Mouse (Mus musculus): ENCODE results near the gene Kif17. TPM values are rescaled to one million over a fixed set of nuclear protein-coding genes. Genes with fewer than 3 reads are reported as not detected.

Kif17 gene
- polyA plus RNA-seq, 1 experiment from 2014 or later: 2.2 TPM

DNA sequence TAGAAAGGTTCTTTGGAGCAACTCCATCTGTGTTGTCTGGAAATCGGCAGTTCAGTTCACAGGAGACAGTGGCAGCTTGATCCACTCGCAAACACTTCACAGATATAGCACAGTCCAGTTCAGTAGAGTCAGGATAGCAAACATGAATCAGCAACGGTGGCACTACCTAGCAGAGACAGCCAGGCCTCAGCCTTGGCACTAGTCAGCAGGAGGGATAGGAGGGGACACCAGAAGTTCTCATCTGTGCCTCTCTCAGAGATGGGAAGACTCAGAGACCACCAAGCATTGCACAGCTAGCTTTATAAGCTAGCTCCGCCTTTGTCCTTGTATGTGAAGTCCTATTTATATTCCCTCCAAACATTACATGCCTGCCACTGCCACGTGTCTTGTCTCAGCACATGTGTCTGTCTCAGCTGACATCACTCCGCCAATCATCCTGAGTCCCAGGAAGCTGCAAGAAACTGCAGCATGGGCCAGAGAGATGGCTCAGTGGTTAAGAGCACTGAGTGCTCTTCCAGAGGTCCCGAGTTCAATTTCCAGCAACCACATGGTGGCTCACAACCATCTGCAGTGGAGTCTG, 77.7 kb downstream of the Kif17 start:
- no peak for ATAC-seq
- Histone ChIP-seq H3K27me3 (replicated peaks; ENCODE audit: control insufficient read depth, insufficient read depth, low read length) (no peaks in the 10 kb centered on the region), H3K36me3 (ENCODE audit: control insufficient read depth, insufficient read depth) (no peaks in the 10 kb centered on the region), H3K9me3 (ENCODE audit: control insufficient read depth, low read length) (no peaks in the 10 kb centered on the region), H3K9ac (replicated peaks; ENCODE audit: low read depth, low read length) (no peak overlapping the region), H3K4me3 (replicated peaks; ENCODE audit: low read length) (peak overlapping the region; percentile 14; the same call in 1 of the 2 replicates), H3K4me1 (replicated peaks; ENCODE audit: control insufficient read depth, insufficient read depth, low read length) (peaks cover 12% of the 10 kb centered on the region; the same call in 1 of the 2 replicates), H3K4me2 (ENCODE audit: low read length) (peak overlapping the region; percentile 34), H3K27ac (ENCODE audit: low read length) (no peak overlapping the region)
- WGBS: 71% methylated on average over 7 of the region's 7 CpGs

GRCm38 (mm10) chr4:138330264-138330671, 80.0 kb downstream of the Kif17 start:
- no peak overlapping the region for H3K27ac ChIP-seq (ENCODE audit: low read length)
- no peak overlapping the region for H3K4me2 ChIP-seq (ENCODE audit: low read length)
- H3K36me3 ChIP-seq (ENCODE audit: control insufficient read depth, insufficient read depth): no peaks in the 10 kb centered on the region
- no peak overlapping the region for H3K4me3 ChIP-seq (replicated peaks; ENCODE audit: low read length)
- H3K4me1 ChIP-seq (replicated peaks; ENCODE audit: control insufficient read depth, insufficient read depth, low read length): 0 out of 2 replicates have a peak, but pooled peaks cover 6% of the 10 kb centered on the region
- ATAC-seq: no peak
- H3K9ac ChIP-seq (replicated peaks; ENCODE audit: low read depth, low read length): no peak overlapping the region
- H3K27me3 ChIP-seq (replicated peaks; ENCODE audit: control insufficient read depth, insufficient read depth, low read length): no peaks in the 10 kb centered on the region
- no peaks in the 10 kb centered on the region for H3K9me3 ChIP-seq (ENCODE audit: control insufficient read depth, low read length)
- 10% methylated on average over 15 of the region's 15 CpGs for WGBS

DNA sequence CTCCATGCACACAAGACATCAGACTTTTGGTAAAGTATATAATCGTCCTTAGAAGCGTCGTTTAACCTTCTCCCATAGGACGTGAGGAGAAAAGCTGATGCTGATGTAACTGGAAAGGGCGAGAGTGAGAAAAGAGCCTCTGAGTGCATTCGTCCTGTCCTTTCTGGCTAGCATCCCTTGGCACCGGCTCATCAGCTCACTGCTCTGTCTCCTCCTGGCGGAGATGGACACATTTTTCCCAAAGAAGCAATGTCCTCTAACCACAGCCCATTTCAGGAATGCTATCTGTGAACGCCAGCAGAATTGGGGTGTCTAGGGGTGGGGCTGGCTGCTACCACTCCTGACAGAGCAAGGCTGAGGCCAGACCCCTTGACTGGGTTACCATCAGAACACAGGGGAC, 81.4 kb downstream of the Kif17 start:
- H3K9ac ChIP-seq (replicated peaks; ENCODE audit: low read depth, low read length): no peak overlapping the region
- 80% methylated on average over 9 of the region's 9 CpGs for WGBS
- H3K27me3 ChIP-seq (replicated peaks; ENCODE audit: control insufficient read depth, insufficient read depth, low read length): no peaks in the 10 kb centered on the region
- H3K9me3 ChIP-seq (ENCODE audit: control insufficient read depth, low read length): no peaks in the 10 kb centered on the region
- no peaks in the 10 kb centered on the region for H3K4me1 ChIP-seq (replicated peaks; ENCODE audit: control insufficient read depth, insufficient read depth, low read length)
- H3K4me2 ChIP-seq (ENCODE audit: low read length): no peak overlapping the region
- no peak overlapping the region for H3K27ac ChIP-seq (ENCODE audit: low read length)
- no peak overlapping the region for H3K4me3 ChIP-seq (replicated peaks; ENCODE audit: low read length)
- no peaks in the 10 kb centered on the region for H3K36me3 ChIP-seq (ENCODE audit: control insufficient read depth, insufficient read depth)
- no peak for ATAC-seq

GRCm38 (mm10) chr4:138333135-138333534, 82.9 kb downstream of the Kif17 start:
- WGBS: 87% methylated on average over 4 of the region's 4 CpGs
- no peak overlapping the region for H3K4me2 ChIP-seq (ENCODE audit: low read length)
- ATAC-seq: no peak

DNA sequence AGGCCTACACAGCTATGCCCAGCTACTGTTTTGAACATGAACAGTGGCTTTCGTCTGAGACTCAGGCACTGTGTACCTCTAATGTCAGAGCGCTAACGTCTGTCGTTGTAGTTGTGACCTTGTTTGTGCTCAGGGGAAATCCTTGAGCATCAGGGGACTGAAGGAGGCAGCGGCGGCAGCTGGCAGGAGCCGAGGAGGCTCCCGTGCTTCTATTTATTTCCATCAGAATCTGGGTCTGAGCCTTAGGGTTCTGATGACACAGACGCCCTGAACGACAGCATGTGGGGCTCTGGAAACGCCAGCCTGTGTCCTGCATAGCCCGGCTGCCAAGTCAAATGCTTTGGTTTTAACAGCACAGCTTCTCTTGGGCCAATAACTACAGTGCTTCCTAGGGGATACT, 84.8 kb downstream of the Kif17 start:
- Histone ChIP-seq H3K9ac (replicated peaks; ENCODE audit: low read depth, low read length) (no peak overlapping the region), H3K36me3 (ENCODE audit: control insufficient read depth, insufficient read depth) (no peaks in the 10 kb centered on the region), H3K4me3 (replicated peaks; ENCODE audit: low read length) (no peak overlapping the region), H3K9me3 (ENCODE audit: control insufficient read depth, low read length) (no peaks in the 10 kb centered on the region), H3K4me1 (replicated peaks; ENCODE audit: control insufficient read depth, insufficient read depth, low read length) (no peaks in the 10 kb centered on the region), H3K27ac (ENCODE audit: low read length) (no peak overlapping the region), H3K4me2 (ENCODE audit: low read length) (no peak overlapping the region), H3K27me3 (replicated peaks; ENCODE audit: control insufficient read depth, insufficient read depth, low read length) (no peaks in the 10 kb centered on the region)
- WGBS: 88% methylated on average over 12 of the region's 12 CpGs
- ATAC-seq: no peak

More at GRCm38 (mm10) chr4:138333135-138333534, 82.9 kb downstream of the Kif17 start:
- Histone ChIP-seq H3K9ac (replicated peaks; ENCODE audit: low read depth, low read length) (no peak overlapping the region), H3K9me3 (ENCODE audit: control insufficient read depth, low read length) (no peaks in the 10 kb centered on the region), H3K4me1 (replicated peaks; ENCODE audit: control insufficient read depth, insufficient read depth, low read length) (no peaks in the 10 kb centered on the region), H3K36me3 (ENCODE audit: control insufficient read depth, insufficient read depth) (no peaks in the 10 kb centered on the region), H3K4me3 (replicated peaks; ENCODE audit: low read length) (no peak overlapping the region), H3K27me3 (replicated peaks; ENCODE audit: control insufficient read depth, insufficient read depth, low read length) (no peaks in the 10 kb centered on the region), H3K27ac (ENCODE audit: low read length) (no peak overlapping the region)

DNA sequence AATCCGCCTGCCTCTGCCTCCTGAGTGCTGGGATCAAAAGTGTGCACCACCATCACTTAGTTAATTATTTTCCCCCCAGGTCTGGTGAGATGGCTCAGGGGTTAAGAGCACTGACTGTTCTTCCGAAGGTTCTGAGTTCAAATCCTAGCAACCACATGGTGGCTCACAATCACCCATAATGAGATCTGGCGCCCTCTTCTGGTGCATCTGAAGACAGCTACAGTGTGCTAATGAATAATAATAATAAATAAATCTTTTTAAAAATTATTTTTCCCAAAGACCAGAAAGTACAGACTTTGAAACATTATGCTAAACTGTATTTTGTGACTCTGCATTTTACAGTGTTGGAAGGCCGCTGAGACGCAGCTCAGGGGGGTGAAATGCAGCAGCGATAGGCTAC, 85.4 kb downstream of the Kif17 start:
- no peak overlapping the region for H3K4me3 ChIP-seq (replicated peaks; ENCODE audit: low read length)
- WGBS: 85% methylated on average over 6 of the region's 6 CpGs
- ATAC-seq: no peak

GRCm38 (mm10) chr4:138336876-138337275, 86.6 kb downstream of the Kif17 start:
- no peaks in the 10 kb centered on the region for H3K36me3 ChIP-seq (ENCODE audit: control insufficient read depth, insufficient read depth)
- no peak overlapping the region for H3K4me3 ChIP-seq (replicated peaks; ENCODE audit: low read length)
- no peaks in the 10 kb centered on the region for H3K4me1 ChIP-seq (replicated peaks; ENCODE audit: control insufficient read depth, insufficient read depth, low read length)
- 78% methylated on average over 5 of the region's 5 CpGs for WGBS
- no peaks in the 10 kb centered on the region for H3K27me3 ChIP-seq (replicated peaks; ENCODE audit: control insufficient read depth, insufficient read depth, low read length)
- ATAC-seq: no peak
- H3K9ac ChIP-seq (replicated peaks; ENCODE audit: low read depth, low read length): no peak overlapping the region
- no peak overlapping the region for H3K27ac ChIP-seq (ENCODE audit: low read length)
- H3K4me2 ChIP-seq (ENCODE audit: low read length): no peak overlapping the region
- no peaks in the 10 kb centered on the region for H3K9me3 ChIP-seq (ENCODE audit: control insufficient read depth, low read length)

More for the DNA sequence above, 85.4 kb downstream of the Kif17 start:
- H3K9me3 ChIP-seq (ENCODE audit: control insufficient read depth, low read length): no peaks in the 10 kb centered on the region
- no peaks in the 10 kb centered on the region for H3K36me3 ChIP-seq (ENCODE audit: control insufficient read depth, insufficient read depth)
- H3K4me1 ChIP-seq (replicated peaks; ENCODE audit: control insufficient read depth, insufficient read depth, low read length): no peaks in the 10 kb centered on the region
- H3K4me2 ChIP-seq (ENCODE audit: low read length): no peak overlapping the region
- H3K27ac ChIP-seq (ENCODE audit: low read length): no peak overlapping the region
- H3K9ac ChIP-seq (replicated peaks; ENCODE audit: low read depth, low read length): no peak overlapping the region
- no peaks in the 10 kb centered on the region for H3K27me3 ChIP-seq (replicated peaks; ENCODE audit: control insufficient read depth, insufficient read depth, low read length)

DNA sequence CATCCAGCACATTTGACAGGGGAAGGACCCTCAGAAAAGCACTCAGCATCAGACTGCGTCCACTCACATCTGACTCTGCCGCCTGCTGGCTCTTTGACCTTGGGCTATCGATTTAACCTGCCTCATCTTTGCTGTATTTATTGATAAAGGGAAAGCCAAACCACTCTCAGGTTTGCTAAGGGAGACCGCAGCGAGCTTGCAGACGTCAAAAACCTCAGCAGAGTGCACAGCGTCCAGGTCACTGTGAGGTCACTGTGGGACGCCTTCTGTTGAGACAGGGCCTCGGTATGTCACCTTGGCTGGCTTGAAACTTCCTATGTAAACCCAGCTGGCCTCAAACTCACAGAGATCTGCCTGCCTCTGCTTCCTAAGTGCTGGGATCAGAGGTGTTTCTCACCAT, 87.1 kb downstream of the Kif17 start:
- no peak overlapping the region for H3K4me3 ChIP-seq (replicated peaks; ENCODE audit: low read length)
- H3K9me3 ChIP-seq (ENCODE audit: control insufficient read depth, low read length): no peaks in the 10 kb centered on the region
- no peaks in the 10 kb centered on the region for H3K36me3 ChIP-seq (ENCODE audit: control insufficient read depth, insufficient read depth)
- no peak overlapping the region for H3K27ac ChIP-seq (ENCODE audit: low read length)
- 87% methylated on average over 9 of the region's 9 CpGs for WGBS
- no peak overlapping the region for H3K4me2 ChIP-seq (ENCODE audit: low read length)
- H3K4me1 ChIP-seq (replicated peaks; ENCODE audit: control insufficient read depth, insufficient read depth, low read length): no peaks in the 10 kb centered on the region
- H3K27me3 ChIP-seq (replicated peaks; ENCODE audit: control insufficient read depth, insufficient read depth, low read length): no peaks in the 10 kb centered on the region
- ATAC-seq: no peak
- no peak overlapping the region for H3K9ac ChIP-seq (replicated peaks; ENCODE audit: low read depth, low read length)

DNA sequence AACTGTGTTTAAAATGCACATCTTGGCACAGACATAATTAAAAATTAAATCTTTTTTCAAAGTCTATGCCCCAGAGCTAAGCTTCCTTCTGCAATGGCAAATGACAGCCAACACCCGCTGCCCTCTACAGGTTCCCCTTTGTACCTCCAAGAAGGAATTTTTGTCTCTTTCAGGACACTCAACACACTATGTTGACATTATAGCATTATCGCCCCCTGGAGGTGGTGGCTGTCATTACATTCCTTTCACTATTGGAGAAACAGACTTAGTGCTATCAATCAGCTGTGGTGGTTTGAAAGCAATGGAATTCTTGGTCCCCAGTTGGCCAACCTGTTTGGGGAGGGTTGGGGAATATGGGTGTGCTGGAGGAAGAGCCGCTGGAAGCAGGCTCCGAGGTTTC, 89.7 kb downstream of the Kif17 start:
- WGBS: 30% methylated on average over 4 of the region's 4 CpGs

GRCm38 (mm10) chr4:138341393-138341792, 91.2 kb downstream of the Kif17 start:
- 69% methylated on average over 8 of the region's 8 CpGs for WGBS
- no peak overlapping the region for H3K4me3 ChIP-seq (replicated peaks; ENCODE audit: low read length)
- H3K4me2 ChIP-seq (ENCODE audit: low read length): no peak overlapping the region
- no peaks in the 10 kb centered on the region for H3K27me3 ChIP-seq (replicated peaks; ENCODE audit: control insufficient read depth, insufficient read depth, low read length)
- no peaks in the 10 kb centered on the region for H3K9me3 ChIP-seq (ENCODE audit: control insufficient read depth, low read length)
- no peaks in the 10 kb centered on the region for H3K36me3 ChIP-seq (ENCODE audit: control insufficient read depth, insufficient read depth)
- H3K9ac ChIP-seq (replicated peaks; ENCODE audit: low read depth, low read length): no peak overlapping the region
- H3K4me1 ChIP-seq (replicated peaks; ENCODE audit: control insufficient read depth, insufficient read depth, low read length): no peaks in the 10 kb centered on the region
- no peak overlapping the region for H3K27ac ChIP-seq (ENCODE audit: low read length)
- no peak for ATAC-seq

More for the DNA sequence above, 89.7 kb downstream of the Kif17 start:
- H3K27ac ChIP-seq (ENCODE audit: low read length): no peak overlapping the region
- no peak overlapping the region for H3K4me2 ChIP-seq (ENCODE audit: low read length)
- no peaks in the 10 kb centered on the region for H3K27me3 ChIP-seq (replicated peaks; ENCODE audit: control insufficient read depth, insufficient read depth, low read length)
- H3K9me3 ChIP-seq (ENCODE audit: control insufficient read depth, low read length): no peaks in the 10 kb centered on the region
- H3K4me1 ChIP-seq (replicated peaks; ENCODE audit: control insufficient read depth, insufficient read depth, low read length): no peaks in the 10 kb centered on the region
- no peak for ATAC-seq
- no peak overlapping the region for H3K4me3 ChIP-seq (replicated peaks; ENCODE audit: low read length)
- no peaks in the 10 kb centered on the region for H3K36me3 ChIP-seq (ENCODE audit: control insufficient read depth, insufficient read depth)
- H3K9ac ChIP-seq (replicated peaks; ENCODE audit: low read depth, low read length): no peak overlapping the region

All from forebrain, embryonic 16.5 days (tissue).